Mouse (Mus musculus) limb, embryonic 13.5 days (tissue): Measurements from ENCODE around the gene Tsr2. TPM values are rescaled to one million over a fixed set of nuclear protein-coding genes. Genes with fewer than 3 reads are reported as not detected.

Experiments
- ATAC-seq: fragments of 200-750 bp; cut with Nextera tagmentation; 2 replicates; pipeline ENCODE4 v1.8.0; 2017; ENCODE audit warnings: low read depth, moderate number of reproducible peaks, moderate TSS enrichment; ENCODE audit not compliant: low FRiP score
- H3K27ac ChIP-seq: fragments of 300-500 bp; sonication (generic); 2 replicates; pipeline ENCODE4 v1.5.1; 2015; ENCODE audit warnings: inconsistent platforms, mild to moderate bottlenecking, moderate library complexity
- H3K27me3 ChIP-seq: fragments of 300-500 bp; sonication (generic); 2 replicates; pipeline ENCODE4 v1.6.1; 2015; ENCODE audit warnings: mild to moderate bottlenecking, inconsistent platforms
- H3K36me3 ChIP-seq: fragments of 300-500 bp; sonication (generic); 2 replicates; pipeline ENCODE4 v1.6.1; 2015; ENCODE audit warnings: inconsistent platforms, mild to moderate bottlenecking, moderate library complexity
- H3K4me1 ChIP-seq: fragments of 300-500 bp; sonication (generic); 2 replicates; pipeline ENCODE4 v1.6.1; 2015; ENCODE audit warnings: inconsistent platforms
- H3K4me2 ChIP-seq: fragments of 300-500 bp; sonication (generic); replicated peaks from 2 replicates; pipeline ENCODE4 v1.6.1; 2015; ENCODE audit warnings: inconsistent platforms, mild to moderate bottlenecking, moderate library complexity
- H3K4me3 ChIP-seq: fragments of 300-500 bp; sonication (generic); 2 replicates; pipeline ENCODE4 v1.5.1; 2015; ENCODE audit warnings: moderate library complexity, mild to moderate bottlenecking, inconsistent platforms
- H3K9ac ChIP-seq: fragments of 300-500 bp; sonication (generic); 2 replicates; pipeline ENCODE4 v1.6.1; 2015; ENCODE audit warnings: mild to moderate bottlenecking, inconsistent platforms
- H3K9me3 ChIP-seq: fragments of 300-500 bp; sonication (generic); 2 replicates; pipeline ENCODE4 v1.6.1; 2016; ENCODE audit warnings: inconsistent platforms
- WGBS: fragments of 180-500 bp; shearing (Covaris S2); methylation state at CpG from one replicate; pipeline ENCODE4 v1.1.7; 2015; 5-methylcytosine and 5-hydroxymethylcytosine counted together
- polyA plus RNA-seq: library from polyadenylated mRNA; unstranded; fragments of >200 nt; fragmentation: Nextera tagmentation; extraction: Ambion mirVana; gene quantifications from 2 replicates; pipeline ENCODE4 v1.2.1, GENCODE M21; 2015

The Tsr2 gene
- polyA plus RNA-seq, 1 experiment from 2014 or later = 43.0 TPM

- no peak overlapping the region for H3K4me3 ChIP-seq
- H3K9ac ChIP-seq = no peak overlapping the region
- no peak overlapping the region for H3K4me2 ChIP-seq
- H3K27me3 ChIP-seq = peaks cover 3% of the 10 kb centered on the region; the same call in 1 of the 2 replicates
- H3K36me3 ChIP-seq = peaks cover 41% of the 10 kb centered on the region
- 92% methylated on average over 7 of the region's 7 CpGs for WGBS
- ATAC-seq = no peak
- H3K9me3 ChIP-seq = no peaks in the 10 kb centered on the region
- H3K27ac ChIP-seq = no peak overlapping the region
- no peaks in the 10 kb centered on the region for H3K4me1 ChIP-seq
These were observed 30.2 kb downstream of the Tsr2 start for GRCm38 (mm10) chrX:151066071-151066666.

GRCm38 (mm10) chrX:151061615-151062299, 34.6 kb downstream of the Tsr2 start:
- ATAC-seq = no peak
- no peak overlapping the region for H3K4me3 ChIP-seq
- 53% methylated on average over 3 of the region's 3 CpGs for WGBS

GRCm38 (mm10) chrX:151059346-151059745, 37.0 kb downstream of the Tsr2 start:
- Histone ChIP-seq H3K4me1 (peaks cover 11% of the 10 kb centered on the region), H3K9ac (no peak overlapping the region), H3K27me3 (peaks cover 3% of the 10 kb centered on the region; the same call in 1 of the 2 replicates), H3K9me3 (no peaks in the 10 kb centered on the region), H3K27ac (no peak overlapping the region), H3K36me3 (peaks cover 2% of the 10 kb centered on the region; the same call in 1 of the 2 replicates), H3K4me2 (no peak overlapping the region), H3K4me3 (no peak overlapping the region)
- 78% methylated on average over 1 of the region's 1 CpGs for WGBS
- no peak for ATAC-seq

More at GRCm38 (mm10) chrX:151061615-151062299, 34.6 kb downstream of the Tsr2 start:
- Histone ChIP-seq H3K9ac (no peak overlapping the region), H3K4me1 (no peaks in the 10 kb centered on the region), H3K9me3 (no peaks in the 10 kb centered on the region), H3K27ac (no peak overlapping the region), H3K36me3 (peaks cover 5% of the 10 kb centered on the region; the same call in 1 of the 2 replicates), H3K27me3 (peaks cover 3% of the 10 kb centered on the region; the same call in 1 of the 2 replicates), H3K4me2 (no peak overlapping the region)

GRCm38 (mm10) chrX:151055559-151055958, 40.8 kb downstream of the Tsr2 start:
- H3K4me1 ChIP-seq = peaks cover 27% of the 10 kb centered on the region
- WGBS = 0% methylated on average over 1 of the region's 1 CpGs
- H3K27me3 ChIP-seq = peaks cover 7% of the 10 kb centered on the region; the same call in 1 of the 2 replicates
- H3K9ac ChIP-seq = no peak overlapping the region
- no peak for ATAC-seq
- H3K36me3 ChIP-seq = peaks cover 2% of the 10 kb centered on the region; the same call in 1 of the 2 replicates
- H3K4me3 ChIP-seq = no peak overlapping the region
- H3K27ac ChIP-seq = no peak overlapping the region
- no peak overlapping the region for H3K4me2 ChIP-seq
- H3K9me3 ChIP-seq = no peaks in the 10 kb centered on the region

GRCm38 (mm10) chrX:151054489-151054888, 41.9 kb downstream of the Tsr2 start:
- H3K27ac ChIP-seq = peak overlapping the region; percentile 63; the same call in 1 of the 2 replicates
- H3K4me3 ChIP-seq = peak overlapping the region; percentile 15; the same call in 1 of the 2 replicates
- WGBS = no CpG with 5 or more reads among the region's 6 CpGs
- peak; percentile 69 for ATAC-seq
- H3K4me1 ChIP-seq = peaks cover 31% of the 10 kb centered on the region
- peak overlapping the region; percentile 8; the same call in 1 of the 2 replicates for H3K9ac ChIP-seq
- H3K27me3 ChIP-seq = peaks cover 7% of the 10 kb centered on the region; the same call in 1 of the 2 replicates
- peak overlapping the region; percentile 48 for H3K4me2 ChIP-seq
- peaks cover 2% of the 10 kb centered on the region; the same call in 1 of the 2 replicates for H3K36me3 ChIP-seq
- no peaks in the 10 kb centered on the region for H3K9me3 ChIP-seq

- peaks cover 2% of the 10 kb centered on the region; the same call in 1 of the 2 replicates for H3K9me3 ChIP-seq
- H3K27me3 ChIP-seq = peaks cover 10% of the 10 kb centered on the region; the same call in 1 of the 2 replicates
- H3K27ac ChIP-seq = no peak overlapping the region
- no peak overlapping the region for H3K9ac ChIP-seq
- no peak overlapping the region for H3K4me2 ChIP-seq
- peaks cover 42% of the 10 kb centered on the region for H3K4me1 ChIP-seq
- no peaks in the 10 kb centered on the region for H3K36me3 ChIP-seq
- no peak for ATAC-seq
- 72% methylated on average over 7 of the region's 7 CpGs for WGBS
- no peak overlapping the region for H3K4me3 ChIP-seq
These were observed 46.0 kb downstream of the Tsr2 start for GRCm38 (mm10) chrX:151050337-151050736.

GRCm38 (mm10) chrX:151049661-151050215, 46.6 kb downstream of the Tsr2 start:
- no peak overlapping the region for H3K27ac ChIP-seq
- peaks cover 10% of the 10 kb centered on the region; the same call in 1 of the 2 replicates for H3K27me3 ChIP-seq
- peaks cover 2% of the 10 kb centered on the region; the same call in 1 of the 2 replicates for H3K9me3 ChIP-seq
- WGBS = 58% methylated on average over 8 of the region's 8 CpGs
- peaks cover 36% of the 10 kb centered on the region for H3K4me1 ChIP-seq
- no peaks in the 10 kb centered on the region for H3K36me3 ChIP-seq
- no peak overlapping the region for H3K9ac ChIP-seq
- H3K4me2 ChIP-seq = peak overlapping the region; percentile 75
- H3K4me3 ChIP-seq = peak overlapping the region; percentile 67
- no peak for ATAC-seq

GRCm38 (mm10) chrX:151047431-151048058, 48.8 kb downstream of the Tsr2 start:
- Histone ChIP-seq H3K9ac (peak overlapping the region; percentile 87), H3K27me3 (0 out of 2 replicates have a peak, but pooled peaks cover 6% of the 10 kb centered on the region), H3K9me3 (peaks cover 2% of the 10 kb centered on the region; the same call in 1 of the 2 replicates), H3K4me2 (peak overlapping the region; percentile 75), H3K27ac (peak overlapping the region; percentile 89), H3K36me3 (no peaks in the 10 kb centered on the region), H3K4me1 (peaks cover 17% of the 10 kb centered on the region), H3K4me3 (peak overlapping the region; percentile 67)
- ATAC-seq = peak; percentile 31; the same call in 1 of the 2 replicates
- 9% methylated on average over 29 of the region's 56 CpGs for WGBS

- ATAC-seq = peak; percentile 89
- WGBS = 15% methylated on average over 48 of the region's 62 CpGs
These were observed 49.4 kb downstream of the Tsr2 start for GRCm38 (mm10) chrX:151046777-151047430.

GRCm38 (mm10) chrX:151046321-151046720, 50.0 kb downstream of the Tsr2 start:
- Histone ChIP-seq H3K4me3 (peak overlapping the region; percentile 67), H3K27me3 (0 out of 2 replicates have a peak, but pooled peaks cover 6% of the 10 kb centered on the region), H3K4me1 (peaks cover 17% of the 10 kb centered on the region), H3K9ac (peak overlapping the region; percentile 87), H3K27ac (peak overlapping the region; percentile 89), H3K9me3 (peaks cover 2% of the 10 kb centered on the region; the same call in 1 of the 2 replicates), H3K36me3 (no peaks in the 10 kb centered on the region), H3K4me2 (peak overlapping the region; percentile 75)
- ATAC-seq = no peak; the same call in 1 of the 2 replicates
- WGBS = 39% methylated on average over 11 of the region's 11 CpGs

More at GRCm38 (mm10) chrX:151046777-151047430, 49.4 kb downstream of the Tsr2 start:
- 0 out of 2 replicates have a peak, but pooled peaks cover 6% of the 10 kb centered on the region for H3K27me3 ChIP-seq
- peaks cover 2% of the 10 kb centered on the region; the same call in 1 of the 2 replicates for H3K9me3 ChIP-seq
- H3K4me1 ChIP-seq = peaks cover 17% of the 10 kb centered on the region
- peak overlapping the region; percentile 75 for H3K4me2 ChIP-seq
- H3K4me3 ChIP-seq = peak overlapping the region; percentile 67
- H3K9ac ChIP-seq = peak overlapping the region; percentile 87
- no peaks in the 10 kb centered on the region for H3K36me3 ChIP-seq
- peak overlapping the region; percentile 89 for H3K27ac ChIP-seq

- H3K36me3 ChIP-seq = no peaks in the 10 kb centered on the region
- peak within 1 kb of the TSS; percentile 67 for H3K4me3 ChIP-seq
- H3K9me3 ChIP-seq = peaks cover 2% of the 10 kb centered on the region; the same call in 1 of the 2 replicates
- 94% methylated on average over 8 of the region's 8 CpGs for WGBS
- H3K9ac ChIP-seq = peak within 1 kb of the TSS; percentile 87
- ATAC-seq = no peak
- peaks cover 17% of the 10 kb centered on the region for H3K4me1 ChIP-seq
- H3K27ac ChIP-seq = peak within 1 kb of the TSS; percentile 89
- peak within 1 kb of the TSS; percentile 75 for H3K4me2 ChIP-seq
- 0 out of 2 replicates have a peak, but pooled peaks cover 8% of the 10 kb centered on the region for H3K27me3 ChIP-seq
These were observed 50.5 kb downstream of the Tsr2 start, which contains the start of gene Fgd1 for GRCm38 (mm10) chrX:151045850-151046249. TSS of gene Fgd1 (plus strand) at chrX:151046150.
